Mouse (Mus musculus) cortical plate, adult 2 months (tissue): ENCODE measurements around the gene Sgpp2. TPM values are rescaled to one million over a fixed set of nuclear protein-coding genes. Genes with fewer than 3 reads are reported as not detected.

Experiments
- H3K27ac ChIP-seq: fragments of 200-500 bp; 2 replicates; pipeline ENCODE4 v1.5.1; 2012; ENCODE audit warnings: low read length, control low read depth, inconsistent platforms; ENCODE audit not compliant: insufficient read depth
- H3K4me1 ChIP-seq: fragments of 200-500 bp; 2 replicates; pipeline ENCODE4 v1.6.1; 2011; ENCODE audit warnings: low read length; ENCODE audit not compliant: control insufficient read depth, insufficient read depth
- H3K4me3 ChIP-seq: fragments of 200-500 bp; 2 replicates; pipeline ENCODE4 v1.5.1; 2011; ENCODE audit warnings: mild to moderate bottlenecking, low read length, control low read depth; ENCODE audit not compliant: insufficient read depth
- CTCF ChIP-seq: fragments of 200-500 bp; IDR thresholded peaks from 2 replicates; pipeline ENCODE4 v1.5.1; 2011; ENCODE audit warnings: mild to moderate bottlenecking, control low read depth, low read length; ENCODE audit not compliant: insufficient read depth; ENCODE audit errors: extremely low read depth
- POLR2A ChIP-seq: fragments of 200-500 bp; IDR thresholded peaks from 2 replicates; pipeline ENCODE4 v1.6.1; 2011; ENCODE audit warnings: mild to moderate bottlenecking, low read length, control low read depth; ENCODE audit not compliant: insufficient read depth; ENCODE audit errors: extremely low read depth
- polyA plus RNA-seq: library from polyadenylated mRNA; depleted of rRNA; stranded (reverse); fragments of >200 nt; gene quantifications from 2 replicates; pipeline ENCODE4 v1.2.3, GENCODE M21; 2012; rRNA removed

The Sgpp2 gene
- polyA plus RNA-seq: 17.4 and 20.3 TPM in 2 replicates

DNA sequence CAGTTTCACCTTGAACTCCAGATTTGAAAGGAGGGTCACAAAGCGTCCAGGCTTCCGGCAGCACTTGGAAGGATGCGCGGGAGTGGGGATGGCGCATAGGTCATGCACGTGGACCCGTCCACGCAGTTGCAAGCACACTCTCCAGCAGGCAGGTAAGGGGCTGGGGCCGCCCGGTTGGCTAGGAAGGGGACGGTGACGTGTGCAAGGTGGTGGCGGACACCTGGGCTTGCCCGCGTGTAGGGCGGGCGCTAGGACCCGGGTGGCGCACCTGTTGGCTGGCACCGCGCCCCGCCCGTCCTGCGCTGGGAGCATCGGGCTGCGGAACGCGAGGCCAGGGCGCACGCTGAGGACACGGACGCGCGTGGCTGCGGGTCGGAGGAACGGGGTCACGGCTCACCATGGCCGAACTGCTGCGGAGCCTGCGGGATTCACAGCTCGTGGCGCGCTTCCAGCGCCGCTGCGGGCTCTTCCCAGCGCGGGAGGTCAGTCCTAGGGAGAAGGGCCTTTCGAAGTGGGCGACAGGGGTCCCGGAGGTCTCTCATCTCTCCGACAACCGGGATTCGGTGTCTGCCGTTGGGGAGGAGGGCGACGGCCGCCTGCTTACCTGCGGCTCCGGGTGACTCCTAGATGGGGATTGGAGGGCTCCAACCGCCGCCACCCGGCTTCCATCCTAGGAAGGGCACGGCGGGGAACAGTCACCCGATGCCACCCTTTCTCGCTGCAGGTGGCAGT is at the start of gene Sgpp2:
TSS of gene Sgpp2 (plus strand) at position 325 of the 732 bp plus-strand sequence.
- Histone ChIP-seq H3K4me1 (0 out of 2 replicates have a peak, but pooled peaks cover 2% of the 10 kb centered on the region), H3K27ac (peak within 1 kb of the TSS; percentile 35; the same call in 1 of the 2 replicates), H3K4me3 (peak within 1 kb of the TSS; percentile 70)
- TF ChIP-seq CTCF (no peak), POLR2A (no peak)

DNA sequence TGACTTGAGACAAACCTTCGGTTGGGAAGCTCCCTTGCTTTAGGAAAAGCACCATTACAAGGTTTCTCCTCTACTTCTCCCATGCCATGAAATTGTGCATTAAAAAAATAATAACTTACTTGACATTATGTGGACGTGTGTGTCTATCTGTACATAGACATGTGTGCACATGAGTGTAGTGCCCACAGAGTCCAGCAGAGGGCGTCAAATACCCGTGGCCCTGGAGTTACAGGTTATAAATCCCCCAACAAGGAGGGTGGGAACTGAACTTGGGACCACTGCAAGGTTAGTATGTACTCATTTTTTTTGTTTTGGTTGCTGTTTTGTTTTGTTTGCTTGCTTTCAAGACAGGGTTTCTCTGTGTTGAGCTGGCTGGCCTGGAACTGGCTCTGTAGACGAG is 42.6 kb upstream of the Sgpp2 start:
- TF ChIP-seq POLR2A (no peak), CTCF (no peak)
- H3K27ac ChIP-seq: no peak overlapping the region
- H3K4me1 ChIP-seq: no peaks in the 10 kb centered on the region
- no peak overlapping the region for H3K4me3 ChIP-seq

DNA sequence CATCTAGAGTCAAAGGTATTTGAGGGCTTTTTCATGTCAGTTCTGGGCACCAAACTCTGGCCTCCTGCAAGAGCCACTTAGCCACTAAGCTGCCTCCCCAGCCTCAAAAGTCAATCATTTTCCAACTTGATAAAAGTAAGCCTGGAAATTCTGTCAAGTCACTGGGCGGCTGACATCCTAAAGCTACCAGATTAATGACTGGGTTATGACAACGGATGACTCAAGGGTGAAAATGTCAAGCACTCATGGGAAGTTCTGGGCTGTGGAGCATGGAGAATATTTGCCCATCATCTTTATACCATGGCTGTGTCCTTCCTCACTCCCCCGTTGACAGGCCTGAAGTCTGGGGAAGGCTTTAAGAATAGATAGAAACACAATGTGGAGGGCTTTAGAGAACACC is 37.2 kb upstream of the Sgpp2 start:
- H3K4me3 ChIP-seq: no peak overlapping the region
- H3K4me1 ChIP-seq: no peaks in the 10 kb centered on the region
- no peak overlapping the region for H3K27ac ChIP-seq
- TF ChIP-seq POLR2A (no peak), CTCF (no peak)

DNA sequence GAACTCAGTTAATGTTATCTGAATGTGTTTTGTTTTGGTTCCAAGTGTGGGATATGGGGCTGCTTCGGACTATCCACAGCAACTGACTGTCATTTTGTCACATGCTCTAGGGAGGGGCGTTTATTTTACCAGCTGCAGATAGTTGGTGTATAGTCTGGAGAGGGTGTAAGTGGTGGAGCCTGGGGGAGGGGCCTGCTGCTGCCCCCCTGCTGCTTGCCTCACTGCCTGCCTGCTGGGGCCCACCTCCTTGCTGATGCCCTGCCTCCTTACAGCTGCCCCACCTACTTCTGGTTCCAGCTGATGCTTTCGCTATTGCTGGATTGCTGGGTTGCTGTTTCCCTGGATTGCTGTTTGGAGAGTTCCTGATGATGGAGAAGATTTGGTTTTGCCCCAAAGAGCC is 31.0 kb upstream of the Sgpp2 start:
- Histone ChIP-seq H3K4me3 (no peak overlapping the region), H3K4me1 (no peaks in the 10 kb centered on the region), H3K27ac (no peak overlapping the region)
- TF ChIP-seq POLR2A (no peak), CTCF (no peak)

DNA sequence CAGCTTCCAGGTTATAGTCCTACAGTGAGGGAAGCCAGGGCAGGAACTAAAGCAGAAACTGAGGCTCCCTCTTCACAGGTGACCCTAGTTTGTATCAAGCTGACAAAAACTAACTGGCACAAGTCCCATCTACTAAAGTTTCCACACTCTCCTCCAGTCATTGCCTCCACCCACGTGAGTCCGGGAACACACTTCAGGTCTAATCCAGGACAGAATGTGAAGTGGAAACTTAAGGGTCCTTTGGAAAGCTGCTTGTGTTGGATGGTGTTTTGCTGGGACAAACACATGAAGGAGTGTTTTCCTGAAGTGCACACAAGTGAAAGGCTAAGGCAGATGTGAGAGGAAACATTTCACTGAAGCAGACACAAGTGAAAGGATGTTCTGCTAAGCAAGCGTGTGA is 17.7 kb upstream of the Sgpp2 start:
- TF ChIP-seq POLR2A (no peak), CTCF (no peak)
- H3K4me3 ChIP-seq: no peak overlapping the region
- H3K27ac ChIP-seq: no peak overlapping the region
- H3K4me1 ChIP-seq: no peaks in the 10 kb centered on the region

DNA sequence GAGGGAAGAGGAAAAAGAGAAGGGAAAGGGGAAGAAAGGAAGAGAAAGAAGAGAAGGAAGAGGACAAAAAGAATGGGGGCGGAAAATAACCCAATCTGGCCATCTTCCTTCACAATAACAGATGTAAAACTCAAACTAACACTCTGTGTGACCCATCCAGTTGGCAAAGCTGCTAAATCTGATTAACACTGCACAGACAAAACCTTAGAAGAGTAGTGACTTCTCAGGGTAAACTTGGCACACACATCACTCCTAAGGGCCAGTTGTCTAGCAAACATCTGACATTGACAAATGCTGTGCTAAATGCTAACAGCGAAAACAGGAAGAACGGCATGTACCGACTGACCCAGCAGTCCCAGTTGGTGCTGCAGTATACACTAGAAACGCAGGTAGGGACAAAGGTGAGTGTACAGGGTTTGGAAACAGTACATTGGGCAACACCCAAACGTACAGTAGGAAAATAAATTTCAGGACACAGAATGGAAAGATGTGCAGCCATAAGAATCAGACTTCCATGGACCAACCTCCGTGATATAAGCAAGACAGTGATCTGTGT is 10.4 kb upstream of the Sgpp2 start:
- no peaks in the 10 kb centered on the region for H3K4me1 ChIP-seq
- TF ChIP-seq POLR2A (no peak), CTCF (no peak)

DNA sequence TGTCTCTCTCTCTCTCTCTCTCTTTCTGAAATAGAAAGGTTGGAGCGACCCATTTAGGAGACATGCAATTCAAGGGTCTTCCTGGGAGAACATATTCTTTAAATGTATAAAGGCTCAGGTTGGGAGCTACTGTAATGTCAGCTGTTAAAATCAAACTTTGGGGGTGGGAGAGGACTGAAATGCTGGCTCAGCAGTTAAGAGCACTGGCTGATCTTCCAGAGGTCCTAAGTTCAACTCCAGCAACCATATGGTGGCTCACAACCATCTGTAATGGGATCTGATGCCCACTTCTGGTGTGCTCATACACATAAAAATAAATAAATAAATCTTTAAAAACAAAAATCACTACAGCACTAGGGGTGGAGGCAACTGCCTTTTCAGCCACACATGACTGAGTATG is 1.5 kb upstream of the Sgpp2 start:
- Histone ChIP-seq H3K4me3 (no peak overlapping the region), H3K4me1 (0 out of 2 replicates have a peak, but pooled peaks cover 2% of the 10 kb centered on the region), H3K27ac (no peak overlapping the region)
- TF ChIP-seq CTCF (no peak), POLR2A (no peak)

More for the DNA sequence above, 10.4 kb upstream of the Sgpp2 start:
- Histone ChIP-seq H3K27ac (no peak overlapping the region), H3K4me3 (no peak overlapping the region)

DNA sequence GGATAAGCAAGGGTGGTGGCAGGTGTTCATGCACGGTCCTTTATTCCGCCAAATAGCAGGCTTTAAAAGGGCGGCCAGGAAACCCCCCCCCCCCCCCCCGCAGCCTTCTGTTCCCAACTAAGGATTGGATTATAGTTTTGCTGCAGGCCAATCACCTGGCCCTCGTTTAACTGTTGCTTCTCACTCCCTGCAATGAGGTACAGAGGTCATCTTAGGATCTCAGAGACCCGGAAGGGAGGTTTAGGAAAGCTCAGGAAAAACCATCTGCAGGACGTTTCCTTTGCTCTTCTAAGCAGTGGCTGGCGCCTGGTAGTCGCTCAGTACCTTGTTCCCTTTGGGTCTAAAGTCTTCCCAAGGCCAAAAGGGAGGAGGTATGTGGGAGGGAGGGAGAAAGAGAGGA is 865 bp upstream of the Sgpp2 start:
- Histone ChIP-seq H3K4me1 (0 out of 2 replicates have a peak, but pooled peaks cover 2% of the 10 kb centered on the region), H3K4me3 (no peak overlapping the region; the same call in 1 of the 2 replicates), H3K27ac (no peak overlapping the region)
- no peak for TF ChIP-seq CTCF
- TF ChIP-seq POLR2A: no peak

DNA sequence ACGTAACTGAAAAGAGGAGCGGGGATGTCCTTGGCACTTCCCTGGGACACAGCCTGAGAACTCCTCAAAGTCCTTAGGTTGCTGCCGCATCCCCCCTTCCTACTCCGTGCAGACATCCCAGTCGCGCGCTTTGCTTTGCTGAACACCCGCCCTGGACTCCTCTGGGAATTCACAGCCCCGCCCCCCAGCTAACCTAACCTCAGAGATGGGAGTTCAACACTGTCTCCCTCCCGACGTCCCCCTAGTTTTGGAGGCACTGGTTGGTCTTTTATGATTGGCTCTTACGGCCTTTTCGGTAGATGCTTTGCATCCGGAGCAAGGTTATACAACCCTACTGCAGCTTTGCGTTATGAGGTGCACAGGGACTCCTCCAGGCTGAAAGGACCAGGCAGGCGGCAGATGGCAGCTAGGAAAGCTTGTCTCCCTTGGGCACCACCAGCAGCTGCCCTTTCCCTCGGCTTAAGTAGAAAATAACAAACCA is 756 bp downstream of the Sgpp2 start:
- TF ChIP-seq POLR2A (0 out of 2 replicates have a peak, but pooled peaks have one; percentile 20), CTCF (no peak)
- 0 out of 2 replicates have a peak, but pooled peaks cover 2% of the 10 kb centered on the region for H3K4me1 ChIP-seq
- H3K27ac ChIP-seq: no peak overlapping the region
- peak overlapping the region; percentile 70 for H3K4me3 ChIP-seq
